ENCODE assay signal across 18 mouse cellular contexts in genomic region chrX:11726524-11727231, GRCm38 (mm10).
DNase-seq lines count a peak whose midpoint lies in the region; ATAC-seq lines count a peak whose summit lies in the region.
"Had no signal": no experiment of that assay in that cellular context is flagged by ENCODE, and none has a peak within 500 bp of the region (broad histone marks: within the 10 kb centered on the region; RNA-seq: fewer than 3 reads in every experiment).

No protein-coding gene starts in this region.

- H3K4me2 ChIP-seq in kidney, embryonic 16.5 days (replicated peaks; ENCODE audit: low read depth, low read length), result no peak overlapping the region
- H3K4me2 ChIP-seq: embryonic facial prominence, embryonic 13.5 days; limb, embryonic 15.5 days; midbrain, embryonic 12.5 days had no signal

- no peaks in the 10 kb centered on the region for H3K36me3 ChIP-seq in kidney, embryonic 16.5 days (ENCODE audit: insufficient read depth, low read length)
- no peaks in the 10 kb centered on the region for H3K36me3 ChIP-seq in limb, embryonic 10.5 days
- H3K36me3 ChIP-seq: embryonic facial prominence, embryonic 13.5 days; forebrain, embryonic 10.5 days; limb, embryonic 15.5 days; midbrain, embryonic 12.5 days had no signal

- ATAC-seq in kidney, embryonic 16.5 days (ENCODE audit: low FRiP score, low TSS enrichment), result peak; percentile 51; the same call in 1 of the 2 replicates
- peak; percentile 20; the same call in 1 of the 2 replicates for ATAC-seq in granulocyte monocyte progenitor cell, adult 5-6 weeks (replicated peaks; ENCODE audit: poor library complexity, severe bottlenecking)
- ATAC-seq: inflammation-experienced regulatory T-cells, adult 6 months; Patski had no signal

- 29% methylated on average over 8 of the region's 8 CpGs for WGBS in kidney, embryonic 16.5 days
- 26% methylated on average over 8 of the region's 8 CpGs for WGBS in limb, embryonic 10.5 days

- DNase-seq in kidney, adult 18-20 months, result no peak
- peak; percentile 19 for DNase-seq in retina, postnatal 1 day
- DNase-seq in retina, embryonic 14.5 days (ENCODE audit: low spot score), result no peak
- DNase-seq in urinary bladder, postnatal 25 days (ENCODE audit: low spot score), result no peak
- no peak for DNase-seq in limb, embryonic 10.5 days (ENCODE audit: low spot score)
- DNase-seq: cerebellum, postnatal 14 days; lung, adult 2 months; thymus, adult 18-20 months had no signal

- no peak overlapping the region for H3K4me3 ChIP-seq in kidney, embryonic 16.5 days (ENCODE audit: low read length)
- H3K4me3 ChIP-seq in limb, embryonic 10.5 days, result no peak overlapping the region
- H3K4me3 ChIP-seq: embryonic facial prominence, embryonic 13.5 days; forebrain, embryonic 10.5 days; layer of hippocampus, adult 2 months; left cerebral cortex, adult 2 months; limb, embryonic 15.5 days; midbrain, embryonic 12.5 days had no signal

- peaks cover 6% of the 10 kb centered on the region; the same call in 1 of the 2 replicates for H3K27me3 ChIP-seq in kidney, embryonic 16.5 days (ENCODE audit: insufficient read depth, low read length)
- peaks cover 97% of the 10 kb centered on the region for H3K27me3 ChIP-seq in limb, embryonic 10.5 days (ENCODE audit: low read depth, poor library complexity, severe bottlenecking)

- H3K9ac ChIP-seq in kidney, embryonic 16.5 days (replicated peaks; ENCODE audit: low read length), result no peak overlapping the region
- H3K9ac ChIP-seq: embryonic facial prominence, embryonic 13.5 days; limb, embryonic 15.5 days; midbrain, embryonic 12.5 days had no signal

- H3K4me1 ChIP-seq in kidney, embryonic 16.5 days (ENCODE audit: insufficient read depth, low read length), result 0 out of 2 replicates have a peak, but pooled peaks cover 3% of the 10 kb centered on the region
- peaks cover 19% of the 10 kb centered on the region for H3K4me1 ChIP-seq in limb, embryonic 10.5 days
- H3K4me1 ChIP-seq: embryonic facial prominence, embryonic 13.5 days; limb, embryonic 15.5 days; midbrain, embryonic 12.5 days had no signal

- H3K27ac ChIP-seq in kidney, embryonic 16.5 days (ENCODE audit: low read length), result no peak overlapping the region
- H3K27ac ChIP-seq in limb, embryonic 10.5 days, result no peak overlapping the region
- H3K27ac ChIP-seq: embryonic facial prominence, embryonic 13.5 days; forebrain, embryonic 10.5 days; layer of hippocampus, adult 2 months; left cerebral cortex, adult 2 months; limb, embryonic 15.5 days; midbrain, embryonic 12.5 days had no signal

- no peaks in the 10 kb centered on the region for H3K9me3 ChIP-seq in kidney, embryonic 16.5 days (ENCODE audit: low read length)
- H3K9me3 ChIP-seq in limb, embryonic 10.5 days (replicated peaks), result no peaks in the 10 kb centered on the region
- H3K9me3 ChIP-seq: embryonic facial prominence, embryonic 13.5 days; forebrain, embryonic 10.5 days; limb, embryonic 15.5 days; midbrain, embryonic 12.5 days had no signal
